Mouse (Mus musculus) heart, adult 2 months (tissue): ENCODE measurements around the gene Kxd1.

ENCODE experiments used
- CTCF ChIP-seq: fragments of 200-600 bp; IDR thresholded peaks from 2 replicates; pipeline ENCODE4 v1.8.1; 2022; ENCODE audit warnings: antibody characterized with exemption, mild to moderate bottlenecking, moderate library complexity
- EP300 ChIP-seq: fragments of 200-500 bp; IDR thresholded peaks from 2 replicates; pipeline ENCODE4 v1.6.1; 2011; ENCODE audit warnings: low read depth, low read length, control low read depth; ENCODE audit not compliant: insufficient read depth
- POLR2A ChIP-seq: fragments of 200-500 bp; IDR thresholded peaks from 2 replicates; pipeline ENCODE4 v1.6.1; 2011; ENCODE audit warnings: mild to moderate bottlenecking, low read depth, low read length, control low read depth; ENCODE audit not compliant: insufficient read depth

DNA sequence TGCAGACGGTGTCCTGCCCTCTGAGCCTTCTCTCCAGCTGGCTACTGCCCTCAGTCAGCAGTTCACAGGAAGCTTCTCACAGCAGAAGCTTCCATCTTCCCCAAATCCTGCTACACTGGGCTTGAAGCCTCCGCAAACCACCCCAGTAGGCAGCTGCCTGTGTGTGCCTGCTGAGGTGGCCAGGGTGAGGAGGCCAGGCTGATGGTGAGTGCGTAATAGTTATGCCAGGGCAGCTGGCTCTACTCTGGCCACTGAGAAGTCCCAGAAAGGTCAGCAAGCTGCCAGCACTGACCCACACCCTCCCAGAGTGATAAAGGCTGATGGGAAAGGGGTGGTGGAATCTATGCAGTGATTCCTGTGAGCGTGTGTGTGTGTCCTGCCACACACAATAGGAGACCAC lies 61.5 kb downstream of the Kxd1 start:
- no peak for TF ChIP-seq POLR2A
- TF ChIP-seq CTCF = no peak
- TF ChIP-seq EP300 = no peak
